Mouse (Mus musculus) lung, embryonic 16.5 days (tissue): ENCODE measurements around the gene Sgms2. TPM values are rescaled to one million over a fixed set of nuclear protein-coding genes. Genes with fewer than 3 reads are reported as not detected.

Experiments
- ATAC-seq: fragments of 200-750 bp; cut with Nextera tagmentation; 2 replicates; pipeline ENCODE4 v1.8.0; 2017; ENCODE audit warnings: low read depth, mild to moderate bottlenecking, moderate library complexity
- H3K27ac ChIP-seq: fragments of 300-500 bp; sonication (generic); 2 replicates; pipeline ENCODE4 v1.5.1; 2014; ENCODE audit warnings: mild to moderate bottlenecking, control low read depth, low read length
- H3K27me3 ChIP-seq: fragments of 300-500 bp; sonication (generic); 2 replicates; pipeline ENCODE4 v1.6.1; 2014; ENCODE audit warnings: low read depth, low read length, mixed read lengths; ENCODE audit not compliant: control insufficient read depth, insufficient read depth
- H3K36me3 ChIP-seq: fragments of 300-500 bp; sonication (generic); 2 replicates; pipeline ENCODE4 v1.6.1; 2014; ENCODE audit warnings: low read length; ENCODE audit not compliant: control insufficient read depth, insufficient read depth
- H3K4me1 ChIP-seq: fragments of 300-500 bp; sonication (generic); replicated peaks from 2 replicates; pipeline ENCODE4 v1.6.1; 2014; ENCODE audit warnings: low read length, mixed read lengths; ENCODE audit not compliant: control insufficient read depth, insufficient read depth
- H3K4me2 ChIP-seq: fragments of 300-500 bp; sonication (generic); 2 replicates; pipeline ENCODE4 v1.6.1; 2014; ENCODE audit warnings: low read depth, low read length, control low read depth
- H3K4me3 ChIP-seq: fragments of 300-500 bp; sonication (generic); 2 replicates; pipeline ENCODE4 v1.5.1; 2014; ENCODE audit warnings: mild to moderate bottlenecking, low read length, control low read depth
- H3K9ac ChIP-seq: fragments of 300-500 bp; sonication (generic); 2 replicates; pipeline ENCODE4 v1.6.1; 2014; ENCODE audit warnings: low read length, control low read depth
- H3K9me3 ChIP-seq: fragments of 300-500 bp; sonication (generic); 2 replicates; pipeline ENCODE4 v1.6.1; 2016; ENCODE audit warnings: low read length; ENCODE audit not compliant: control insufficient read depth
- WGBS: fragments of 180-500 bp; shearing (Covaris S2); extraction: QIAGEN DNeasy Blood & Tissue Kit; methylation state at CpG from one replicate; pipeline ENCODE4 v1.1.7; 2014; 5-methylcytosine and 5-hydroxymethylcytosine counted together
- polyA plus RNA-seq: library from polyadenylated mRNA; unstranded; fragments of >200 nt; fragmentation: Nextera tagmentation; extraction: Ambion mirVana; gene quantifications from 2 replicates; pipeline ENCODE4 v1.2.1, GENCODE M21; 2015

Gene Sgms2
- polyA plus RNA-seq, 1 experiment from 2014 or later = 4.0 TPM

DNA sequence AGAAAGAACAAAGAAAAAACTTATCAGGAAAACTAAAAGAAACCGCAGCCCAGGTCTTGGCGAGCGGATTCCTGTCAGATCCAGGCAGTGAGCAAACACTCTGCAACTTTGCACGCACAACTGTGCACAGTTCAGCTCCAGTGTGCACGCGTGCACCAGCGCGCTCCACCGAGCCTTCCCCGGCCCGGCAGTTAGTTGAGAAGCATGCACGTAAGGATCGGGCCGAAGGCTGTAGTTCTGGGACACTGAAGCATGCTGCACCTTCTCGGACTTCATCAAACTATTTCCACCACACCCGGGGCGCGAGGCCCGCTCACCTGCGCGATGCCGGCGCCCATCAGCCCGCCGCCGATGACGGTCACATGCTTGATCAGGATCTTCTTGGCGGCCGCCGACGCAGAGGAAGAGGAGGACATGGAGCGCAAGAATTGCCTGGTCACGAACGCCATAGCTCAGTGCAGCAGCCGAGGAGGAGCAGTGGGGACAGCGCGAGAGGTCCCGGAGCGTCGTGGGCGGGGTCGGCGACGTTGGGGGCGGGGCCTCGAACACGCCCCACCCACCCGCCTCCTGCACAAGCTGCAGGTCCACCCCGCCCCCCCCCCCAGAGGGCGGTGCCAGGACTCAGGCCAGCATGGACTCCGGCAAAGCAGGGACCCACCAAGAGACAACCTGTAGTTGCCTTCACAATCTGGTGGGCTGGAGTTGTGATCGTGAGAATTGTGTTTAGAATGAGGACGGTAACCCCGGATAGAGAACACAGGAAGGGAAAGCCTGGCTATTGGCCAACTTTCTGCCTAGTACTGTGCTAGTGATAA, 219.4 kb downstream of the Sgms2 start, which contains the start of gene Hadh:
Hadh (minus strand) TSS at position 543 of the 815 bp plus-strand sequence.
- peak within 1 kb of the TSS; percentile 83 for H3K27ac ChIP-seq
- peaks cover 23% of the 10 kb centered on the region for H3K4me1 ChIP-seq
- no peaks in the 10 kb centered on the region for H3K9me3 ChIP-seq
- WGBS = under 1% methylated on average over 40 of the region's 54 CpGs
- H3K36me3 ChIP-seq = peaks cover 2% of the 10 kb centered on the region
- H3K4me2 ChIP-seq = peak within 1 kb of the TSS; percentile 83
- peak; percentile 92 for ATAC-seq
- H3K27me3 ChIP-seq = no peaks in the 10 kb centered on the region
- peak within 1 kb of the TSS; percentile 81 for H3K9ac ChIP-seq
- peak within 1 kb of the TSS; percentile 87 for H3K4me3 ChIP-seq

DNA sequence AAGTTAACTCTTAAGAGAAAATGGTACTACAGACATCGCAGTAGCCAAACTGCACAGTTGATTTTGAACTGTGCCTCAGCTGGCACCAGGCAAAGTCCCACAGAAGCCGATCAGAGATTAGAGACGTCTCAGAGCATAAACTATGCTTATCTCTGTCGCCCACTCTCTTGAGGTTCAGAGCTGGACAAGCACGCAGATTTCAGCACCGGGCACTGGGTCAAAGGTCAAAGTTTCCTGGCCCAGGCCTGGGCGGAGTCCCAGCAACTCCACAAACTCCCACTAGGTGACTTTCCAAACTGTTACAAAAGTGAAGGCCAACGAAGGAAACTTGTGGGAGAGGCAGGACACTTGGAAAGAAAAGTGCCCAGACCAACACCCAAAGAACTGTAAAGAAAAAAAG, 220.1 kb downstream of the Sgms2 start:
- peaks cover 29% of the 10 kb centered on the region for H3K4me1 ChIP-seq
- H3K4me3 ChIP-seq = peak overlapping the region; percentile 87
- H3K9me3 ChIP-seq = no peaks in the 10 kb centered on the region
- 2% methylated on average over 8 of the region's 8 CpGs for WGBS
- H3K36me3 ChIP-seq = peaks cover 2% of the 10 kb centered on the region
- peak; percentile 24; the same call in 1 of the 2 replicates for ATAC-seq
- peak overlapping the region; percentile 83 for H3K4me2 ChIP-seq
- H3K27ac ChIP-seq = peak overlapping the region; percentile 83
- H3K9ac ChIP-seq = peak overlapping the region; percentile 81
- no peaks in the 10 kb centered on the region for H3K27me3 ChIP-seq

- no peaks in the 10 kb centered on the region for H3K27me3 ChIP-seq
- peaks cover 2% of the 10 kb centered on the region for H3K36me3 ChIP-seq
- peaks cover 32% of the 10 kb centered on the region for H3K4me1 ChIP-seq
- H3K4me2 ChIP-seq = peak overlapping the region; percentile 83
- H3K9me3 ChIP-seq = no peaks in the 10 kb centered on the region
- H3K9ac ChIP-seq = no peak overlapping the region; the same call in 1 of the 2 replicates
- WGBS = 54% methylated on average over 6 of the region's 6 CpGs
- ATAC-seq = no peak
- H3K27ac ChIP-seq = no peak overlapping the region
- H3K4me3 ChIP-seq = peak overlapping the region; percentile 87
These were observed 220.8 kb downstream of the Sgms2 start for GRCm38 (mm10) chr3:131270381-131270780.

Other genes with a start within 250 kb of the Sgms2 start
- gene Hadh, start 219.3 kb downstream of the Sgms2 start, polyA plus RNA-seq = 121 and 123 TPM in 2 replicates
- gene Cyp2u1, start 188.2 kb downstream of the Sgms2 start, polyA plus RNA-seq = 1.6 and 2.7 TPM in 2 replicates
- 93.5 and 97.3 TPM in 2 replicates for gene Papss1, start 73.4 kb upstream of the Sgms2 start, polyA plus RNA-seq